Mouse (Mus musculus) mesoderm, embryonic 11.5 days (tissue): Measurements from ENCODE around the gene Bcl9.

Experiments used
- DNase-seq: peaks from one replicate; pipeline ENCODE4 v3.0.0-alpha.2; 2012; ENCODE audit warnings: low read depth, low spot score

Gene Bcl9

DNA sequence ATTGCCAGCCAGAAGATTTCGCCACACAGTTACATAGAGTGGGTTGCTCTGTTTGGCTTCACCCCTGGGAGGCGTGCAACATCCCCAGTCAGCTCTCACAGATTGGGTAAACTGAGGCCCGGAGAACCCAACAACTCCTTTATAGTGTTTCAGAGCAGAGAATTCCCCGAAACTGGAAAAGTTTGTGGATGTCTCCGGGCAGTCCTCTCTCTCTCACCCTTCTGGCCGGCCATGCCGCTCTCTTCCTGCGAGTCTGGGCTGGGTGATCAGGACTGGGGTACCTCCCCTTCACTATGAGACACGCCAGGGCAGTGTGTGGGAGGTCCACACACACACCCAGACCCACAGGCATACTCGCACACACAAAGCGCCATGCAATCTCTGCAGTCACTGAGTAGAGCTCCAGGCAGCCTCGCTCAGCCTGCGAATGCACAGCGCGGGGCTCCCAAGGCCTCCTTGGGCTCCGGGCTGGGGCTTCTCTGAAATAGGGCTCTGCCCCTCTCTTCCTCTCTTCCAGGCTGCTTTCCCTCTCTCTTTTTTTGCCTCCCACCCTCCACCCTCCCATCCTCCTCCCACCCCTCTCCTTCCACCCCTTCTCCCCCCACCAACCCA, 670 bp downstream of the Bcl9 start:
- peak; percentile 53 for DNase-seq

DNA sequence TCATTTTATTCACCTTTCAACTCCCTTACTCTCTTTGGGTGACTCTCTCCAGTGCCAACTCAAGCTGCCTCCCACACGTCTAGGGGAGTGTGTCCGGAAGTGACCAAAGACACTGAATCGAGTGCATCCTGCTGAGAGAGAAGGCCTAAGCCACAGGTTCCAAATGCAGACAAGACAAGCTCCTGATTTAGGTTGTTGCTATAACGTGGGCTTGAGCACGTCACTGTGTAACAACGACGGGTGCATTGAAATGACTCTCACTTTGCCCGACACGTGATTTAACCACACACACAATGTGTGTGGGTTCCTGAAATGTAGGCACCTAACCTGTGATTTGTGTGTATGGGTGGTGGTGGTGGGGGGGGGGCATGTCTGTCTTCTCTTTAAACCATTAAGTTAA, 3.4 kb downstream of the Bcl9 start:
- no peak for DNase-seq

DNA sequence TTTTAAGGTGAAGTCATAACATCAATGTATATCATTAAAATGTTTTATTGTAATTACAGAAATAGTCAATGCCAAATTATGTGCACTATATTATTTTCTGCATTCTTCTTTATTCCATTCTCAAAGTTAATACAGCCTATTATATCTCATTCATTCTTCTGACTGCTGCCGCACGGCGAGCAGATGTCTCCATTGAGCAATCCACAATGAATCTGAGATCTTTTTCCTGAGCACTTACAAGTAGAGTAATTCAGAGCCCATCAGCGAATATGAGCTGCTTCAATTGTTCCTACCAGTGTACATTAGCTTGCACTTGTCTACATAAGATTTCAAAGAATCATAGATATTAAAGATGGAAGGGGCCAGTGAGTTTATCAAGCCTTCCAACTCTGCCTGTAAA, 12.8 kb downstream of the Bcl9 start:
- DNase-seq, result no peak

- no peak for DNase-seq
Measured at GRCm38 (mm10) chr3:97284056-97284455, 13.7 kb downstream of the Bcl9 start.

DNA sequence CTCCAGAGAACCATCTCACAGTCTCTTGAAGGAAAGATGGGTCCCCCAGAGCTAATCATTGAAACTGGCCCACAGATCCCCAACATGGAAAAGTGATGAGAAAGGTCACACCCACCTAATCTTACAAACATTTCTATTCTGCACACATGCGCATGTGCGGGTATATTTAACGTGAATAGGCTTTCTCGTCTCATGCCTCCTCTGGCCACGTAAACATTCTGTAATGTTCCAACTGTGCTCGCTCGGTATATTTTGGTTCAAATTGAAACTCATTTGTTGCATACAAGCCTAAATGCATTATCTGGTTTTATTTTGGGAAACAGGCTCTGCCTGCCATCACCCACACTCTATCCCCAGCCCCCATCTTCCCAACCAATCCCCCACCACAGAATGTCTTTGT, 16.3 kb downstream of the Bcl9 start:
- no peak for DNase-seq

DNA sequence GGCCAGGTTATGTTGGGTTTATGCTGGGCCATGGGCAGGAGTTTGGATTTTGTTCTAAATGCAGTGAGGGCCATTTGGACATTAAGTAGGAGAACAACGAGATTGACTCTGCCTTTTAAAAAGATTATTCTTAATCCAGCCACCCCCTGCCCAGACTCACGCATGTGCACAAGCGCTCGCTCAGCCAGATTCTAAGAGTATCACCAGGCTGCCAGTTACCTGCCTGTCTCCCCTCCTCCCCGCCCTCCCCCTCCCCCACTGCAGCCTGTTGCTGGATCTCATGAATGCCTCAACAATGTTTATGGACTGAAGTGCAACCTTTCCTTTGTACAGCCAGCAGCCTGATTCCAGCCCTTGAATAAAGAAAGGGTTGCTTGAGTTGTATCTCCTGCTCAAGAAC, 22.0 kb downstream of the Bcl9 start:
- DNase-seq, result no peak

- DNase-seq, result no peak
Measured at GRCm38 (mm10) chr3:97274516-97275230, 23.0 kb downstream of the Bcl9 start.

- DNase-seq, result no peak
Measured at GRCm38 (mm10) chr3:97273876-97274275, 23.8 kb downstream of the Bcl9 start.

- DNase-seq, result no peak
Measured at GRCm38 (mm10) chr3:97265667-97266415, 31.9 kb downstream of the Bcl9 start.

DNA sequence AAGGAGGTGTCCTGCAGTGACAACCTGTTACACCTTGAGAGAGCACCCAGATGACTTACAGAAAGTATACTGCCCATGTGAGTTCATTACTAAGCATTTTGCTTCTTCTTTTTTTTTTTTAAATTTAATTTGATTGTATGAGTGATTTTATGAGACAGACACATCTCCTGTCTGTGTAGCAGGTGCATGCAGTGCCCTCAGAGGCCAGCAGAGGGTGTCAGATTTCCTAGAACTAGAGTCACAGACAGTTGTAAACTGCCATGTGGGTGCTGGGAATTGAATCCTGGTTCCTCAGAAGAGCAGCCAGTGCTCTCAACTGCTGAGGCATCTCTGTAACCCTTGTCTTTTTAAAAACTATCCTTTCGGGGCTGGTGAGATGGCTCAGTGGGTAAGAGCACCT, 35.5 kb downstream of the Bcl9 start:
- no peak for DNase-seq

DNA sequence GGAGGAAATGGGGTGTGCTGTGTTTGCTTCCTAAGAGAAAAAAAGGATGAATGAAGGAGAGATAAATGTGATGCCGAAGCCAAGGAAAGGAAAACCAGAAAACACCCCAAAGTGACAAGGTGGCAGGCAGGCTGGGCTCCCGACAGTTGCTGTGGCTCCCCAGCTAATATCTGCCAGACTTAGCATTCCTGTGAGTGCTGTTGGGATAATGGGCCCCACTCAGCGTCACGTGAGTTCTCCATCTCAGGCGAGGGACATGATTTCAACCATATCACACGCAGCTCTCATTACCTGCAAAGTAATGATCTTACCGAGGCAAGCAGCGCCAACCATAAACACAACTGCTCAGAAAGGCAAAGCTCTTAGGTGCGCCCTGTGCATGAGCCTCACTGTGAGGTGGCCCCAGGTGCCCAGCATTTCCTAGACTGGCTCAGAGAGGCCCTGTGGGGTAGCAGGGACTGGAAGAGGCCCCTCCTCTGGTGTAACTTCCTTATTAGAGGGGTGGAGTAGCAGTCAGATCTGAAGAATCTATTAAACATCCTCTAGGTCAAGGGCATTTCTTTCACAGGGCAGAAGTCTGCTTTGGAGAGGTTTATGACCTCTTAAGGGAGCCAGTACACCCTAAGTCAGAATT, 41.9 kb downstream of the Bcl9 start:
- DNase-seq, result no peak

- no peak for DNase-seq
Measured at GRCm38 (mm10) chr3:97254861-97255465, 42.8 kb downstream of the Bcl9 start.

DNA sequence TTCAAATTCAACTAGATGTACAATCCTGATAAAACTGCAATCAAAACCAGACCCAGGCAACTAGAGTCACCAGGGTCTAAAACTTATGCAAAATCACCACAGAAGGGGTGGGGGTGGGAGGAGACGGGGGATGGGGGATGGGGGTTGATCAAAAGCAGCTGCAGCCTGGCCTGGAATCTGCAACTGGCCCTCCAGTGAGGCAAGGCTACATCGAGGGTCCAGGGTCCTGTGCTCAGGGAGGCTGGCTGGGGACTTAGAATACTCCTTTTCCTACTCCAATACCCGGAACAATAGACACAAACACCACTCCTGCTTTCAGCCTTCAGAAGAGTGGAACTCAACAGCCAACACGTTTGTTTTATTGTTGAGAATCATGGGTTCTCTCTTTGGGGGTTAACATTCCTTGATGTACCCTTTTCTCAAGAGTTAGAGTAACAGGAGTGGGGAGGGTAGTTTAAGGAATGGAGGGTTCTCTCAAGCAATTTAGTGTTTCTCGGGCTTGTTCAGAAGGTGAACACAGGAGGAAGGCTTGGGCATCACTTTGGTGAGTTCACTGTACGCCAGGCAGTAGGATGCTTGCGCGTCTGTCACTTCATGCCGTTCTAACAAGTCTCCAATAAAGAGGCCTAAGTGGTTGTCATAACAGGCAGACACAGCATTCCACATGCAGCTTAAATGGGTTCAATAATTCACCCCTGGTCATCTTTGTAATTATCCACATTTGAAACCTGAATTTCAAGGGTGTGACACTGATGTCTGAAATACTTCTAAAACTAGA, 43.7 kb downstream of the Bcl9 start:
- peak; percentile 58 for DNase-seq

- DNase-seq, result no peak
Measured at GRCm38 (mm10) chr3:97252896-97253295, 44.8 kb downstream of the Bcl9 start.

- DNase-seq, result no peak
Measured at GRCm38 (mm10) chr3:97242629-97243167, 55.0 kb downstream of the Bcl9 start.

GRCm38 (mm10) chr3:97241826-97242225, 55.9 kb downstream of the Bcl9 start:
- no peak for DNase-seq

- no peak for DNase-seq
Measured at GRCm38 (mm10) chr3:97239793-97240192, 57.9 kb downstream of the Bcl9 start.

GRCm38 (mm10) chr3:97239316-97239715, 58.4 kb downstream of the Bcl9 start:
- no peak for DNase-seq

- DNase-seq, result no peak
Measured at GRCm38 (mm10) chr3:97238521-97238920, 59.2 kb downstream of the Bcl9 start.

- no peak for DNase-seq
Measured at GRCm38 (mm10) chr3:97237403-97237802, 60.3 kb downstream of the Bcl9 start.

DNA sequence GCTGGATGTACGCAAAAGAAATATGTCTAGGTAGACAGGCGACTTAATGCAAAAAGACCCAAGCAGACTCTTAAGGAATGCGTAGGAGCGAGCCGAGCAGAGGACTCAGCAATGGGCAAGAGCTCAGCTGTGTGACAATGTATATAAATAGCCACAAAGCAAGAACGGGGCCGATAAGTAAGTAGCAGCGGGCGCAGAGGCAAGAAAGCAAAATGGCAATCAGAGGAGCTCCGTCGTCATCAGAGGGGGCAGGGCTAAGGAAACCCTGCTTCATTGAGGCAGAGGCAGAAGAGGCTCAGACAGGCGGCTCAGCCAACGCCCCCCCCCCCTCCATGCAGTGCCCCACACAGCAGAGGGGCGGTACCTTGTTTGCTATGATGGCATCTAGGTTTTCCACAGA, 62.9 kb downstream of the Bcl9 start:
- DNase-seq, result no peak
